Mouse (Mus musculus) bone marrow macrophage, adult 2 months (primary cell): ENCODE data around the gene Macrod2. TPM values are rescaled to one million over a fixed set of nuclear protein-coding genes. Genes with fewer than 3 reads are reported as not detected.

Experiments used
- H3K27ac ChIP-seq: 2 replicates; pipeline ENCODE4 v1.5.1; 2012; ENCODE audit warnings: low read depth, low read length; ENCODE audit not compliant: insufficient read depth
- H3K4me1 ChIP-seq: 2 replicates; pipeline ENCODE4 v1.6.1; 2012; ENCODE audit warnings: low read length; ENCODE audit not compliant: control insufficient read depth, insufficient read depth
- H3K4me3 ChIP-seq: 2 replicates; pipeline ENCODE4 v1.5.1; 2012; ENCODE audit warnings: mild to moderate bottlenecking, low read length, moderate library complexity; ENCODE audit not compliant: insufficient read depth
- CTCF ChIP-seq: IDR thresholded peaks from 2 replicates; pipeline ENCODE4 v1.5.1; 2012; ENCODE audit warnings: low read depth, mild to moderate bottlenecking, low read length, moderate library complexity
- POLR2A ChIP-seq: IDR thresholded peaks from 2 replicates; pipeline ENCODE4 v1.6.1; 2012; ENCODE audit warnings: mild to moderate bottlenecking, low read depth, low read length, borderline replicate concordance
- polyA plus RNA-seq: library from polyadenylated mRNA; stranded (reverse); fragments of >200 nt; gene quantifications from 2 replicates; pipeline ENCODE4 v1.2.4, GENCODE M21; 2012; ENCODE audit not compliant: missing spikeins, insufficient read depth, insufficient read length

The Macrod2 gene
- polyA plus RNA-seq, result 1.9 and 3.0 TPM in 2 replicates

DNA sequence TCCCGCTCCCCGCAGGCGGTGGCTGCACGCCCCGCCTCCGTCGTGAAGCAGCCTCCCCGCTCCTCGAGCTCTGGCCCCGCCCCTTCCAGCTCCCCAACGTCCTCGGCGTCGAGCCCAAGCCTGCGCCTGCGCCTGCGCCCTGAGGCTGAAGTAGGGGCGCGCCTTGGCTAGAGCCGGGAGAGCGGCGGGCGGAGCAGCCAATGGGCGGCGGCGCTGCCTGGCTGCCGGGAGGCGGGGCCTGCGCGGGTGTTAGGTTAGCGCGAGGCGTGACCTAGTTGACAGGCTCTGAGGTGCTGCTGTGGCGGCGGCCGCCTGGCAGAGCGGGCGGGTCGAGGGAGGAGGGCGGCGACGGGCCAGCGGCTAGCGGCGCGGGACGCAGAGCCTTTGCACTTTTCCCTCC, at the start of gene Macrod2:
Gene Macrod2 (plus strand): TSS at position 131 of the 400 bp plus-strand sequence.
- no peak within 1 kb of the TSS for H3K27ac ChIP-seq
- TF ChIP-seq POLR2A (no peak), CTCF (no peak)
- peak within 1 kb of the TSS; percentile 48 for H3K4me3 ChIP-seq
- no peaks in the 10 kb centered on the region for H3K4me1 ChIP-seq

DNA sequence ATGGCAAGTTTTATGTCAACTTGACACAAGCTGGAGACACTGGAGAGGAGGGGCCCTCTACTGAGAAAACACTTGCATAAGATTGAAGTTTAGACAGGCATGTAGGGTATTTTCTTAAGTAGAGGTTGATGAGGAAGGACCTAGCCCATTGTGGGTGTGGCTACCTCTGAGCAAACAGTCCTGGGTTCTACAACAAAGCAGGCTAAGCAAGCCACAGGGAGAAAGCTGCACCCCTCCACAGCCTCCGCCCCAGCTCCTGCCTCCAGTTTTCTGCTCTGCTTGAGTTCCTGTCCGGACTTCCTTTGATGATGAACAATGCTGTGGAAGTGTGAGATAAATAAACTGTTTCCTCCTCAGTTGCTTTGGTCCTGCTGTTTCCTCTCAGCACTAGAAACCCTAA, 35.2 kb upstream of the Macrod2 start:
- Histone ChIP-seq H3K4me1 (no peaks in the 10 kb centered on the region), H3K27ac (no peak overlapping the region), H3K4me3 (no peak overlapping the region)
- TF ChIP-seq CTCF (no peak), POLR2A (no peak)

DNA sequence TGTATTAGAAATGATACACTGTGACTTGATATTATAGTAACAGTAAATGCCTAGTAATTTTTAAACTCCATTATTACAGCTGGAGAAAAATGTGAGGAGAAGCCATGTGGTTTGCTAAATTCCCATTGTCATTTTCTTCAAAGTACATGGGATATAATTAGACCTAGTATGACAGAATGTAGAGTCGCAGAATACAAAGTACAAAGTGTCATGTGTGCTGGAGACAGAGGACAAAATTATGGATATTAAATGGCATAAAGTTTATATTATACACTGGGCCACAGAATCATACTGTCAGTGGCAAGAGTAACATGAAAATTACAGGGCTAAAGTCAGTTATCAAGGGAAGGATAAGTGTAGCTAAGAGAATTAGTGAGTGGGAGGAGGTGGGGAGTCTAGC, 30.3 kb upstream of the Macrod2 start:
- no peak overlapping the region for H3K27ac ChIP-seq
- TF ChIP-seq CTCF, result no peak
- TF ChIP-seq POLR2A, result no peak
- H3K4me3 ChIP-seq, result no peak overlapping the region

GRCm38 (mm10) chr2:140389525-140389924, 5.6 kb upstream of the Macrod2 start, which contains the start of gene Sel1l2:
Sel1l2 (minus strand) TSS chr2:140389706.
- no peak within 1 kb of the TSS for H3K4me3 ChIP-seq
- no peak for TF ChIP-seq POLR2A
- no peak for TF ChIP-seq CTCF
- no peak within 1 kb of the TSS for H3K27ac ChIP-seq
- H3K4me1 ChIP-seq, result no peaks in the 10 kb centered on the region

More for the DNA sequence above, 30.3 kb upstream of the Macrod2 start:
- H3K4me1 ChIP-seq, result no peaks in the 10 kb centered on the region

DNA sequence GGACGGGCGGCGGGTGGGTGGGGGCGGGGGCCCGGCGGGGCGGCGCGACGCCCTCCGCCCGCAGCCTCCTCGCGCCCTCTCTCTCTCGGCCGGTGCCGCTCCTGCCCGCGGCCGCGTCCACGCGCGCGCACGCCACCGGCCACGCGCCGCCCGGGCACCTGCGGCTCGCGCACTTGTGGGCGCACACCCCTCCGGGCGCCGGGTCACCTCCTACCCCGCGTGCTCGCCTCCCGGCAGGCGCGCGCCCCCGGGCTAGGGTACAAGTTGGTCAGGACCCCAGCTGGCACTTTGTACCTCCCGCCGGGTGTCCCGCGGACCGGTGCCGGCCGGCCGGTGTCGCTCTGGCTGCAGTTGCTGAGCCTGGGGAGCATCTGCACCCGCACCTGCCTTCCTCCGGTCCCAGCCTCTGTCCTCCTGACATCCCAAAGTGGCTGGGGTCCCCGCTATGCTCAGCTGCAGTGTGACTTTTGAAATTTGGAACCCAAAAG, 679 bp downstream of the Macrod2 start:
- TF ChIP-seq CTCF, result no peak
- no peak for TF ChIP-seq POLR2A
- Histone ChIP-seq H3K27ac (no peak overlapping the region), H3K4me3 (peak overlapping the region; percentile 39), H3K4me1 (no peaks in the 10 kb centered on the region)

DNA sequence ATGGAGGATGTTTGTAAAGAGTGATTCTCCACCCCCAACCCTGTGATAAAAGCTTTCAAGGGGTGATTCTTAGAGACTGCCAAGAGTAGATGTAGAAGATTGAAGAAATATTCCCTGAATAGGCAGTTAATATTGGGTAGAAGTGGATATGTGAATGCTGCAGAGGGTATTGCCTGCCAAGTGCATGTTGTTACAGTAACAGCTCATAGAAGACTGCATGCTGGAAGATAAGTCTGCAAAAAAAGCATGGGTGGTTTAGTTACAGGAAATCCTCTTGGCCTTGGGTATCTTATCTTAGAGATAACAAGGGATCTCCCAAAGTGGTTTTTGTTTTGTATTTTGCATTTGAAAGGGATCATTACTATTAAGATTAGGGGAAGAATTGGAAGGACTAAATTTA, 30.7 kb downstream of the Macrod2 start:
- Histone ChIP-seq H3K27ac (no peak overlapping the region), H3K4me1 (no peaks in the 10 kb centered on the region), H3K4me3 (no peak overlapping the region)
- TF ChIP-seq POLR2A, result no peak
- TF ChIP-seq CTCF, result no peak

GRCm38 (mm10) chr2:140427283-140427682, 32.2 kb downstream of the Macrod2 start:
- Histone ChIP-seq H3K4me1 (no peaks in the 10 kb centered on the region), H3K27ac (no peak overlapping the region), H3K4me3 (no peak overlapping the region)
- TF ChIP-seq CTCF (no peak), POLR2A (no peak)

GRCm38 (mm10) chr2:140439081-140439480, 44.0 kb downstream of the Macrod2 start:
- Histone ChIP-seq H3K4me1 (no peaks in the 10 kb centered on the region), H3K27ac (no peak overlapping the region), H3K4me3 (no peak overlapping the region)
- TF ChIP-seq POLR2A (no peak), CTCF (no peak)

GRCm38 (mm10) chr2:140448636-140449035, 53.5 kb downstream of the Macrod2 start:
- TF ChIP-seq CTCF, result no peak
- TF ChIP-seq POLR2A, result no peak
- no peak overlapping the region for H3K27ac ChIP-seq
- no peak overlapping the region for H3K4me3 ChIP-seq
- H3K4me1 ChIP-seq, result no peaks in the 10 kb centered on the region

DNA sequence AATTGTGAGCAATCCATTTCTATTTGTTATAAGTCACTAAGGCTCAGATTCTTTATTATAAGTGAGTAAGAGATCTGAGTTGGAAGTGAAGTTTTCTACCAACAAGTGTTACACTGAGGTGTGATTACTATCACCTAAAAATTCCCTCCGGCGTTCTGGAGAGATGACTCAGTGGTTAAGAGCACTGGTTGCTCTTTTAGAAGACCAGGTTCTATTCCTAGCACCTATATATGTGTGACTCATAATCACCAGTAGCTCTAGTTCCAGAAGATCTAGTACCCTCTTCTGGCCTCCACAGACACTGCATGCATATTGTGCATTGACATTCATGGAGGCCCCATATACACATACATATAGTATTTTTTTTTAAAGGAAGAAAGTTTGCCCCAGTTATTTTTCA, 80.7 kb downstream of the Macrod2 start:
- Histone ChIP-seq H3K4me1 (no peaks in the 10 kb centered on the region), H3K27ac (no peak overlapping the region), H3K4me3 (no peak overlapping the region)
- no peak for TF ChIP-seq CTCF
- TF ChIP-seq POLR2A, result no peak
